Mouse (Mus musculus) C2C12 (cell line): ENCODE results near the gene Plxnd1. TPM values are rescaled to one million over a fixed set of nuclear protein-coding genes. Genes with fewer than 3 reads are reported as not detected.
A peak's percentile ranks its signal among the peaks of the same experiment; 100 is the strongest.

Source experiments
- H3K27me3 ChIP-seq: one replicate; pipeline ENCODE4 v1.6.1; 2011; ENCODE audit not compliant: control insufficient read depth, insufficient read depth, insufficient read length
- H3K36me3 ChIP-seq: one replicate; pipeline ENCODE4 v1.6.1; 2011; ENCODE audit not compliant: control insufficient read depth, insufficient read depth
- H3K4me3 ChIP-seq: one replicate; pipeline ENCODE4 v1.5.1; 2011; ENCODE audit warnings: mild to moderate bottlenecking, control low read depth; ENCODE audit not compliant: poor library complexity, insufficient read depth, severe bottlenecking
- H3K79me2 ChIP-seq: one replicate; pipeline ENCODE4 v1.6.1; 2011; ENCODE audit not compliant: control insufficient read depth, insufficient read depth
- H3K79me3 ChIP-seq: one replicate; pipeline ENCODE4 v1.6.1; 2011; ENCODE audit warnings: low read depth, control low read depth
- H3ac ChIP-seq: one replicate; pipeline ENCODE3; 2011; ENCODE audit warnings: low read depth; ENCODE audit not compliant: control insufficient read depth, insufficient read length
- CEBPB ChIP-seq: IDR thresholded peaks from one replicate; pipeline ENCODE4 v1.6.1; 2011; ENCODE audit warnings: low read depth, mild to moderate bottlenecking, control low read depth, moderate library complexity
- CTCF ChIP-seq: IDR thresholded peaks from one replicate; pipeline ENCODE4 v1.5.1; 2011; ENCODE audit not compliant: control insufficient read depth, insufficient read depth, insufficient read length
- FOSL1 ChIP-seq: IDR thresholded peaks from one replicate; pipeline ENCODE4 v1.8.0; 2011; ENCODE audit warnings: mild to moderate bottlenecking, low read length; ENCODE audit not compliant: poor library complexity, insufficient read depth, severe bottlenecking
- MAX ChIP-seq: IDR thresholded peaks from one replicate; pipeline ENCODE4 v1.6.1; 2011; ENCODE audit warnings: mild to moderate bottlenecking, control low read depth
- MYOD1 ChIP-seq: IDR thresholded peaks from one replicate; pipeline ENCODE4 v1.6.1; 2011; ENCODE audit warnings: low read depth; ENCODE audit not compliant: control insufficient read depth, insufficient read length
- MYOG ChIP-seq: IDR thresholded peaks from one replicate; pipeline ENCODE4 v1.6.1; 2011; ENCODE audit not compliant: control insufficient read depth, insufficient read length; ENCODE audit errors: extremely low read depth
- USF1 ChIP-seq: IDR thresholded peaks from one replicate; pipeline ENCODE4 v1.6.1; 2011; ENCODE audit warnings: low read depth, mild to moderate bottlenecking, control low read depth, moderate library complexity
- polyA plus RNA-seq: library from polyadenylated mRNA; unstranded; fragments of >200 nt; fragmentation: generic; extraction: Trizol; gene quantifications from one replicate; pipeline ENCODE4 v1.2.1, GENCODE M21; 2012; ENCODE audit warnings: missing spikeins

Gene Plxnd1
- polyA plus RNA-seq, 1 experiment = 14.8 TPM

GRCm38 (mm10) chr6:116009426-116009825, 14.6 kb upstream of the Plxnd1 start:
- Histone ChIP-seq H3K4me3 (no peak overlapping the region), H3K27me3 (no peaks in the 10 kb centered on the region), H3K79me3 (no peaks in the 10 kb centered on the region), H3ac (no peak overlapping the region), H3K79me2 (no peaks in the 10 kb centered on the region), H3K36me3 (no peaks in the 10 kb centered on the region)
- TF ChIP-seq MYOG (no peak), CTCF (no peak), FOSL1 (no peak), MAX (no peak), USF1 (no peak), MYOD1 (no peak), CEBPB (no peak)

GRCm38 (mm10) chr6:116007561-116008173, 12.9 kb upstream of the Plxnd1 start:
- Histone ChIP-seq H3K36me3 (no peaks in the 10 kb centered on the region), H3K79me2 (no peaks in the 10 kb centered on the region)
- TF ChIP-seq CEBPB = no peak
- peak; percentile 59 for TF ChIP-seq CTCF
- TF ChIP-seq MYOG = no peak
- no peak for TF ChIP-seq FOSL1
- no peak for TF ChIP-seq MYOD1
- TF ChIP-seq MAX = no peak

GRCm38 (mm10) chr6:116006731-116007130, 11.9 kb upstream of the Plxnd1 start:
- no peak for TF ChIP-seq MYOG
- TF ChIP-seq CEBPB = no peak
- TF ChIP-seq MAX = no peak
- TF ChIP-seq USF1 = no peak
- Histone ChIP-seq H3K36me3 (no peaks in the 10 kb centered on the region), H3K4me3 (no peak overlapping the region), H3ac (no peak overlapping the region), H3K79me3 (no peaks in the 10 kb centered on the region), H3K79me2 (no peaks in the 10 kb centered on the region), H3K27me3 (no peaks in the 10 kb centered on the region)

More at GRCm38 (mm10) chr6:116007561-116008173, 12.9 kb upstream of the Plxnd1 start:
- Histone ChIP-seq H3K27me3 (no peaks in the 10 kb centered on the region), H3ac (no peak overlapping the region), H3K4me3 (no peak overlapping the region), H3K79me3 (no peaks in the 10 kb centered on the region)

- Histone ChIP-seq H3K79me3 (no peaks in the 10 kb centered on the region), H3K27me3 (no peaks in the 10 kb centered on the region), H3K4me3 (no peak overlapping the region), H3K36me3 (no peaks in the 10 kb centered on the region), H3ac (no peak overlapping the region), H3K79me2 (no peaks in the 10 kb centered on the region)
- TF ChIP-seq CTCF (no peak), USF1 (no peak), MYOD1 (no peak), MAX (no peak), CEBPB (no peak), FOSL1 (no peak), MYOG (no peak)
These were observed 11.1 kb upstream of the Plxnd1 start for GRCm38 (mm10) chr6:116005959-116006288.

- H3K79me3 ChIP-seq = no peaks in the 10 kb centered on the region
- TF ChIP-seq USF1 (no peak), CTCF (no peak), MYOD1 (no peak), MYOG (no peak), MAX (no peak), FOSL1 (no peak), CEBPB (no peak)
- no peaks in the 10 kb centered on the region for H3K36me3 ChIP-seq
- H3ac ChIP-seq = no peak overlapping the region
- no peaks in the 10 kb centered on the region for H3K27me3 ChIP-seq
- H3K79me2 ChIP-seq = no peaks in the 10 kb centered on the region
- H3K4me3 ChIP-seq = no peak overlapping the region
These were observed 10.6 kb upstream of the Plxnd1 start for GRCm38 (mm10) chr6:116005275-116005958.

- no peak overlapping the region for H3K4me3 ChIP-seq
- H3K36me3 ChIP-seq = no peaks in the 10 kb centered on the region
- no peak for TF ChIP-seq USF1
- no peaks in the 10 kb centered on the region for H3K79me3 ChIP-seq
- no peaks in the 10 kb centered on the region for H3K79me2 ChIP-seq
- H3ac ChIP-seq = no peak overlapping the region
- no peaks in the 10 kb centered on the region for H3K27me3 ChIP-seq
These were observed 9.9 kb upstream of the Plxnd1 start for GRCm38 (mm10) chr6:116004716-116005115.
